Mouse (Mus musculus): Measurements from ENCODE around the gene Riok2. TPM values are rescaled to one million over a fixed set of nuclear protein-coding genes. Genes with fewer than 3 reads are reported as not detected.
A peak's percentile ranks its signal among the peaks of the same experiment; 100 is the strongest.
"Not testable (repeated sequence)": the region's sequence is repeated elsewhere in the genome, so short reads cannot be mapped to it uniquely, and the experiment has no call there.

Riok2 gene
- 36.0 and 37.3 TPM in 2 replicates for polyA plus RNA-seq (2016; fragmentation: Nextera tagmentation; extraction: Ambion mirVana)

DNA sequence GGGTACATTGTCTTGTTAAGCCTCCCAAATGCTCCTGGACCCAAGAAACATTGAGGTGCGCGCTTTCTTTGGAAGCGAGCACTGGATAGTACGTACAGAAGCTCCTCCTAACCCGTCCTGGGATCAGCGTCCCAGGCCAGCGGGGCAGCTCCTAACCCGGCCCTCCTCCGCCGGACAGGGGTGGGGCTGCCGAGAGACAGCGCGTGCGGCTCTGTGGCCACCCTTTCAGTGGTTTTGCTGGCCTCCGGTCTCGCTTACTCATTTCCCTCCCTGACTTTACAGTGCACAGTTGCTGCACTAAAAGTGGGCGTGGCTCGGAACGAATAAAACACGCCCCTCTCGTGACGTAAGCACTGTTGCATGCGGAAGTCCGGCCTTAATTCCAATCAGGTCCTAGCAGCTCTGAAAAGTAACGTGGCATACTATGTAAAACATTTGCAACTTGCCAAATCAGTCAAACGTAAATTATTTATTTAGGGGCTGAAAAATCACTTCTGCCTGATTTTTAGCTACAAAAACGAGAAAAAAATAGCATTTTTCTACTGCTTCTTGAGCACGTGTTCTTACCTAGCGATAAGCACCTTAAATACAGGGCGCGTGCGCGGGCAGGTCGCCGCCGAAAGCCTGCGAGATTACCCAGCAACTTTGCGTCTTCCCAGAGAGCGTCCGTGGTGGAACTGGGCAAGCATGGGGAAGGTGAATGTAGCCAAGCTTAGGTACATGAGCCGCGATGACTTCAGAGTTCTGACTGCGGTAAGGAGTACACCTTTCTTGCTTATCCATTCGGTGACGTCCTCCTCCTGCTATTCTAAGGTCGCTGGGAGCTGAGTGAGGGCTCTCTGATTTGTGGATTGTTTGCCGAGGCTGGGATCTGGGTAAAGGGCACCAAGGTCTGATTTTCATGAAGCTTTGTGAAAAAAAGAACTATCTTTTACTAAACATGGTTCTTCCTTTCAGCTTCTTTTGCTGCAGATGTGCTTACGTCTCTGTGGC is at the start of gene Riok2:
Riok2 (plus strand) TSS at position 392 of the 993 bp plus-strand sequence.
- peaks cover 27% of the 10 kb centered on the region for H3K36me3 ChIP-seq (replicated peaks)
- no peaks in the 10 kb centered on the region for H3K9me3 ChIP-seq
- WGBS, result under 1% methylated on average over 48 of the region's 48 CpGs
- peak within 1 kb of the TSS; percentile 61 for H3K4me3 ChIP-seq
- no peaks in the 10 kb centered on the region for H3K27me3 ChIP-seq (replicated peaks; ENCODE audit: low read depth, poor library complexity, severe bottlenecking)
- peak within 1 kb of the TSS; percentile 91 for H3K27ac ChIP-seq (replicated peaks)
- peaks cover 12% of the 10 kb centered on the region for H3K4me1 ChIP-seq
- peak; percentile 95 for DNase-seq (ENCODE audit: low spot score)

DNA sequence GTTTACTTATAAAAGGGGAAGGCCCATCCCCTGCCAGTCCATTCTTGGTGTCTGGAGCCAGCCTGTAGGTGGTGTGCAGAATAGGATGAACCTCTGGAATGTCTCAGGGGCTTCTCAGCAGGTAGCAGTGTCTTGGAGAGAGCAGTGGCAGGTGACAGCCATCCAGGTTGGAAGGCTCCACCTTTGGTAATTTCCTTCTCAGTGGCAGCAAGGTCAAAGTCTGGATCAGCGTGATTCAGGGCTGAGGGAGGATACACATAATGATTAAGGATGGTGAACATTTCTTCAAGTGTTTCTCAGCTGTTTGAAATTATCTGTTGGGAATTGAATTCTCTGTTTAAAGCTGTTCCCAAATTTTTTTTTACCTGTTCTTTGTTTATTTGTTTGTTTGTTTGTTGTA is 48.1 kb upstream of the Riok2 start:
- not testable (repeated sequence) for H3K27me3 ChIP-seq (replicated peaks; ENCODE audit: low read depth, poor library complexity, severe bottlenecking); H3K9me3 ChIP-seq; H3K4me3 ChIP-seq; H3K27ac ChIP-seq (replicated peaks); DNase-seq (ENCODE audit: low spot score); H3K4me1 ChIP-seq; H3K36me3 ChIP-seq (replicated peaks)
- 79% methylated on average over 1 of the region's 1 CpGs for WGBS

DNA sequence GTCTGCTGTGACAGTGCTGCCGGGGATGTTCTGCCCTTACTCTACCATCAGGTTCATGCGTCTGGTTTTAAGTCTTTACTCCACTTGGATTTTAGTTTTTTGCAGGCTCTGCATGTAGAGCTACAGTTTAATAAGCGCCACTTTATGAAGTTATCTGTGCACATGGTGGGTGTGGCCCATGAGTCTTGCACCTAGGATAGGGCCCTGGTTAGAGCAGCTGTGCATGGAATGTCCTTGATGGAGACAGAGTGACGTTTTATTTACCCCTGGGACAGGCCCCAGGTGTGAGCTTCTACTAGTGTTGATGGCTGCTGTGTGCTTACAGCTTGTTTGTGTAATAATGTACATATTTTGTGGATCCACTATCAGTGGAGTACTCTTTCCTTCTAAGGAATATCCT is 47.5 kb upstream of the Riok2 start:
- no peak overlapping the region for H3K27ac ChIP-seq (replicated peaks)
- H3K9me3 ChIP-seq, result peaks cover 3% of the 10 kb centered on the region; the same call in 1 of the 2 replicates
- H3K4me3 ChIP-seq, result no peak overlapping the region
- no peaks in the 10 kb centered on the region for H3K27me3 ChIP-seq (replicated peaks; ENCODE audit: low read depth, poor library complexity, severe bottlenecking)
- WGBS, result 87% methylated on average over 4 of the region's 4 CpGs
- no peaks in the 10 kb centered on the region for H3K4me1 ChIP-seq
- DNase-seq (ENCODE audit: low spot score), result no peak
- 0 out of 2 replicates have a peak, but pooled peaks cover 4% of the 10 kb centered on the region for H3K36me3 ChIP-seq (replicated peaks)

DNA sequence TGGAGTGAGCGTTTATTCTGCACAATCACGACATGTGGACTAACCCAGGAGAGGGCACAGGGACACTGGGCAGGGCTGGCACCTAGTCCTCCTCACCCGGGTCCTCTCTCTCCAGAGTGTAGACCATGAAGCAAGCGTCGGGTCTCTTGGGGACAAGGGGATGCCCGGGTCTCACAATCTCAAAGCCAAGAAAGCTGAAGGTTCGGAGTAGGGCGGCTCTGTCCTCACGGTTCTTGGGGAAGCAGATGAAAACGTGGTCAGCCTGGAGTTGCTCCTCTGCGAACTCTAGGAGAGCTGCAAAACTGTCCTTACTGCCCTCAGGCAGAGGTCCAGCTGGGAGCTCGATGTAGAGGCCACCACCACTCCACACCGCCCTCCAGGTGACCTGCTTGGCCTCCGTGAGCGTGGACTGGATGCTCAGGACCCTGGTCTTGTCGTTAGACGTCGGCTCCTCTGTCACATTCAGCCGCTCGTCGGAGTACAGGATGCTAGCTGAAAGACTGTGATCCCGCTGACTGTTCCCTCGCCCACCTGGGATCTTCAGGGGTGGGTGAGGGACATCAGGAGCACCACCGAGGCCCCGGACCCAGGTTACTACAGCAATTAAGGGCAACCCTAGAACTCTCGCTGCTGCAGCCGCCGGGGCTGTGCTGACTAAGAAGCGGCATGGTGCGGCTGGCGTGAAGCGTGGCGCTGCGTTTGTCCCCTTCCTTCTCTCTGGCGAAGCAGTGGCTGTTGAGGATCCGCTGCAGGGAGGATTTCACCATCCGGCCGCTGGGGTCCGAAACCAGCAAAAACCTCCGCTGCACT is 28.5 kb upstream of the Riok2 start:
- 4% methylated on average over 37 of the region's 40 CpGs for WGBS
- H3K27me3 ChIP-seq (replicated peaks; ENCODE audit: low read depth, poor library complexity, severe bottlenecking); H3K27ac ChIP-seq (replicated peaks); H3K9me3 ChIP-seq; H3K36me3 ChIP-seq (replicated peaks); H3K4me1 ChIP-seq: not testable (repeated sequence)
- peak overlapping the region; percentile 49 for H3K4me3 ChIP-seq
- DNase-seq (ENCODE audit: low spot score), result peak; percentile 18

DNA sequence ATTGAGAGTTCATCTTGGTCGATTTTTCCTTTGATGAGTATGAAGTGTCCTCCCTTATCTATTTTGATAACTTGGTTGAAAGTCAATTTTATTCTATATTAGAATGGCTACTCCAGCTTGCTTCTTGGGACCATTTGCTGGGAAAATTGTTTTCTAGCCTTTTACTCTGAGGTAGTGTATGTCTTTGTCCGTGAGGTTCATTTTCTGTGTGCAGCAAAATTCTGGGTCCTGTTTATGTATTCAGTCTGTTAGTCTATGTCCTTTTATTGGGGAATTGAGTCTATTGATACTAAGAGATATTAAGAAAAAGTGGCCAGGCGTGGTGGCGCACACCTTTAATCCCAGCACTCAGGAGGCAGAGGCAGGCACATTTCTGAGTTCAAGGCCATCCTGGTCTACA is 27.8 kb upstream of the Riok2 start:
- not testable (repeated sequence) for H3K9me3 ChIP-seq; H3K36me3 ChIP-seq (replicated peaks); H3K27me3 ChIP-seq (replicated peaks; ENCODE audit: low read depth, poor library complexity, severe bottlenecking); DNase-seq (ENCODE audit: low spot score); H3K27ac ChIP-seq (replicated peaks); H3K4me1 ChIP-seq
- WGBS, result 41% methylated on average over 4 of the region's 4 CpGs
- peak overlapping the region; percentile 49 for H3K4me3 ChIP-seq

DNA sequence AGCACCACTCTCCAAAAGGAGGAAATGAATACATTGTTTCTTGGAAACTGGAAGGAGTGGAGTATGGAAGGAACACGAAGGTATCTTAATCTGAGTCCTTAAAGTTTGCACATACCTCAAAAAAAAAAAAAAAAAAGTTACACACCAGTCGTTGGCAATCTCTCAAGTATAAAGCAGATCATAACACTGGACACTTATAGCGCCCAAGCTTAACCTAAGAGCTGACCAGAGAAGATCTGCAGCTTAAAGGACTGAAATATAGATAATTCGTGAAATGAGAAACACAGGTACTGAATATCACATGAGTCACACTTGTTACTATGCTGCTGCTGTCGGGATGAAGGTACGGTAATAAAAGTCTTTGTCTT is 575 bp upstream of the Riok2 start:
- peaks cover 12% of the 10 kb centered on the region for H3K4me1 ChIP-seq
- DNase-seq (ENCODE audit: low spot score), result no peak
- no peaks in the 10 kb centered on the region for H3K27me3 ChIP-seq (replicated peaks; ENCODE audit: low read depth, poor library complexity, severe bottlenecking)
- H3K36me3 ChIP-seq (replicated peaks), result peaks cover 20% of the 10 kb centered on the region
- 0 out of 2 replicates have a peak, but pooled peaks cover under 1% of the 10 kb centered on the region for H3K9me3 ChIP-seq
- H3K27ac ChIP-seq (replicated peaks), result peak overlapping the region; percentile 91
- H3K4me3 ChIP-seq, result peak overlapping the region; percentile 61
- WGBS, result 7% methylated on average over 6 of the region's 6 CpGs

DNA sequence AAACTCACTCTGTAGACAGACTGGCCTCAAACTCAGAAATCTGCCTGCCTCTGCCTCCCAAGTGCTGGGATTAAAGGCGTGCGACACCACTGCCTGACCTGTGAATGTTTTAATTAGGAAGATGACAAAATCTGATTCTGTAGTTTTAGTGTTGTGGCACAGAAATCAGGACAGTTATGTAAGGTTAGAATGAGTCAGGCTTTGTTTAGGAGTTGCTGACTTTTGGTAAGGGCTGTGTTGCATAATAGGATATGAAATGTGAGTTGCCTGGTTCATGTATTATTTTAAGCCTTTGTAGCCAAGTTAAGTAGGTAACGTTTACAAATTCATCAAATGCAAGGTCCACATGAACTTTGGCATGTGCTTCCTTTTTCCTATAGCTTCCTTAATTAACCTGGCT is 1.5 kb downstream of the Riok2 start:
- peak overlapping the region; percentile 91; the same call in 1 of the 2 replicates for H3K27ac ChIP-seq (replicated peaks)
- H3K9me3 ChIP-seq, result no peaks in the 10 kb centered on the region
- 90% methylated on average over 3 of the region's 3 CpGs for WGBS
- H3K4me3 ChIP-seq, result peak overlapping the region; percentile 61
- H3K36me3 ChIP-seq (replicated peaks), result peaks cover 40% of the 10 kb centered on the region
- H3K27me3 ChIP-seq (replicated peaks; ENCODE audit: low read depth, poor library complexity, severe bottlenecking), result no peaks in the 10 kb centered on the region
- peaks cover 12% of the 10 kb centered on the region for H3K4me1 ChIP-seq
- DNase-seq (ENCODE audit: low spot score), result no peak

DNA sequence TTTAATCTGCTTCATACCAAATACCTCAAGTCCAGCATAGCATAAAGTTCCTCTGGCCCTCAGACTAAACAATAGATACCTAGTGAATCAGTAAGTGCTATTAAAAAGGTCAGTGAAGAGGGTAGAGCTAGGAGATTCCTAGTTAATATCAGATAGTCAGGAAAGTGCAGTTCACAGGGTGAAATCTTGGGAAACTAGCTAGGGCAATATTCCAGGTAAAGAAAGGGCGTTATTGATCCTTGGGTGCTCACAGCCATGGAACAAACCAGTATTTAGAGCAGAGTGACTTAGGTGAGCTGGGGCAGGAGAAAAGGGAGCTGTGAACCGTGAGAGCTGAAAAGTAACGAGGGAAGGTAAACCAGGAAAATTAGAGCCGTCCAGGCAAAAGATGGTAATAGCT is 9.6 kb downstream of the Riok2 start:
- H3K9me3 ChIP-seq, result no peaks in the 10 kb centered on the region
- H3K27ac ChIP-seq (replicated peaks), result no peak overlapping the region
- DNase-seq (ENCODE audit: low spot score), result no peak
- peaks cover 99% of the 10 kb centered on the region for H3K36me3 ChIP-seq (replicated peaks)
- H3K27me3 ChIP-seq (replicated peaks; ENCODE audit: low read depth, poor library complexity, severe bottlenecking), result no peaks in the 10 kb centered on the region
- 94% methylated on average over 4 of the region's 4 CpGs for WGBS
- no peak overlapping the region for H3K4me3 ChIP-seq
- H3K4me1 ChIP-seq, result no peaks in the 10 kb centered on the region

DNA sequence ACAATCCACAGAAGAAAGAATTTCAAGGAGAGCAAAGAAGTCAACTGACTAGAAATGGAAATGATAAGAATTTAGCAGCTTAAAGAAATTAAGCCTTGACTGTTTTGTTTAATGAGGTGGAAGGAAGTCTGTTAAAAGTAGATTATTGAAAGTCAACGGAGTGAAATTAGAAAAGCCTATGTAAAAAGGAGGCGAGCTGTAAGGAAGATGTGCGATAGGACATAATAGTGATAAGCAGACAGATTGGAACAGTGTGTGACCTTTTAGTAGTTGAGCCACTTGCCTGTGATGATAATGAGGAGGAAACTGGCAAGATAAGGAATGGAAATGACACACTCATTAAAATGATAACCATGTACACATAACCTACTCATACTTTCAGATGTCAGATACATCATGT is 10.4 kb downstream of the Riok2 start:
- H3K27ac ChIP-seq (replicated peaks), result no peak overlapping the region
- WGBS, result 95% methylated on average over 3 of the region's 3 CpGs
- H3K36me3 ChIP-seq (replicated peaks), result peaks cover 100% of the 10 kb centered on the region
- no peak for DNase-seq (ENCODE audit: low spot score)
- H3K4me1 ChIP-seq, result no peaks in the 10 kb centered on the region
- H3K4me3 ChIP-seq, result no peak overlapping the region
- no peaks in the 10 kb centered on the region for H3K27me3 ChIP-seq (replicated peaks; ENCODE audit: low read depth, poor library complexity, severe bottlenecking)
- H3K9me3 ChIP-seq, result no peaks in the 10 kb centered on the region

DNA sequence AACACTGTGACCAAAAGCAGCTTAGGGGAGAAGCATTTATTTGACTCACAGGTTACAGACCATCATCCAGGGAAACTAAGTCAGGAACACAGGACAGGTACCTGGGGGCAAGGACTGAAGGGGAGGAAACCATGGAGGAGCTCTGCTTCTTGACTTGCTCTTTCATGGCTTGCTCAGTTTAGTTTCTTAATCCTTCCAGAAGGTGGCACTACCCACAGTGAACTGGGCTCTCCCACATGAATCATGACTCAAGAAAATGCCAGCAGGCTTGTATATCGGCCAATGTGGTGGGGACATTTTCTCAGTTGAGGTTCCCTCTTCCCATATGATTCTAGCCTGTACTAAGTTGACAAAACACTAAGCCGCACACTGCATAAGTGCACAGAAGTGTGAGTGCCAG is 12.0 kb downstream of the Riok2 start:
- 90% methylated on average over 2 of the region's 2 CpGs for WGBS
- Histone ChIP-seq H3K4me3 (no peak overlapping the region), H3K27ac (replicated peaks) (no peak overlapping the region), H3K4me1 (no peaks in the 10 kb centered on the region), H3K9me3 (no peaks in the 10 kb centered on the region), H3K27me3 (replicated peaks; ENCODE audit: low read depth, poor library complexity, severe bottlenecking) (no peaks in the 10 kb centered on the region), H3K36me3 (replicated peaks) (peaks cover 100% of the 10 kb centered on the region)
- no peak for DNase-seq (ENCODE audit: low spot score)

DNA sequence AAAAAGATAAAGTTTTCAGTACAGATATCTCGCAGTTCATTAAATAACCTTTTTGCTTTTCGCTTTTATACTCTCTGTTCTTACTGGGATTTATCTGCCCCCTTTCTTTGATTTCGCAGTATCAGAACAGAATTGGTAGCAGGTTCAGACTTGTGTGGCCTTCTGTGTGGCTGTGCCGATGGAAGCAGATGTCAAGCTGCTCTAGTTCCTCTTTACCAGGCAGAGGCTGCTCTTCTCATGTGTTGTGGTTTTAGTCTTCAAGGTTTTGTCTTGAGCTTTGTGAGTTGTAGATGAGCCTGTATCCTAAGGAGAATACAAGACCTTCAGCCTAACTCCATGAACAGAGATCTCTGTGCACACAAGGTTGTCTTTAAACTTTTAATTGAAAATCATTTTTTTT is 17.7 kb downstream of the Riok2 start:
- no peak for DNase-seq (ENCODE audit: low spot score)
- WGBS, result 94% methylated on average over 4 of the region's 4 CpGs
- peaks cover 86% of the 10 kb centered on the region for H3K36me3 ChIP-seq (replicated peaks)
- no peaks in the 10 kb centered on the region for H3K27me3 ChIP-seq (replicated peaks; ENCODE audit: low read depth, poor library complexity, severe bottlenecking)
- H3K27ac ChIP-seq (replicated peaks), result no peak overlapping the region
- no peaks in the 10 kb centered on the region for H3K9me3 ChIP-seq
- H3K4me3 ChIP-seq, result no peak overlapping the region
- no peaks in the 10 kb centered on the region for H3K4me1 ChIP-seq

DNA sequence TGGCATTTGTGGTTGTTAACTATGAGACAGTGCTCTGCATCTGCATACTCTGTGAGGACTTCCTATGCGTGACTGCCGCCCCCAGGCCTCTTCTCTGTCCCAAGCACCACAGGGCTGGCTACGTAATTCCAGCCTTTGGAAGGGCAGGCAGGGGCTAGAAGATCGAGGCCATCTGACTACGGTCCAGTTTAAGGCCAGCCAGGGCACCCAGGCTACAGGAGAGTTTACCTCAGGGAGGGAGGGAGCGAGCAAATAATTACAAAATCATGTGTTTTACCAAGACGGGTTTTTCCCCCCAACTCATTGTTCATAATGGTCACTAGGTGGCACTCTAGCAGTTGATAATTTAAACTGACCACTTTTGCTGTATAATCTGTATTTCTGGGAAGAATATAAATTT is 18.8 kb downstream of the Riok2 start:
- peaks cover 76% of the 10 kb centered on the region for H3K36me3 ChIP-seq (replicated peaks)
- no peak for DNase-seq (ENCODE audit: low spot score)

More for the DNA sequence above, 18.8 kb downstream of the Riok2 start:
- Histone ChIP-seq H3K4me3 (no peak overlapping the region), H3K9me3 (no peaks in the 10 kb centered on the region), H3K4me1 (no peaks in the 10 kb centered on the region), H3K27ac (replicated peaks) (no peak overlapping the region), H3K27me3 (replicated peaks; ENCODE audit: low read depth, poor library complexity, severe bottlenecking) (no peaks in the 10 kb centered on the region)
- WGBS, result 55% methylated on average over 7 of the region's 7 CpGs

Measured in embryonic facial prominence, embryonic 10.5 days (tissue).